Mouse (Mus musculus): ENCODE measurements around the gene Ahnak.
A peak's percentile ranks its signal among the peaks of the same experiment; 100 is the strongest.
"Not testable (repeated sequence)": the region's sequence is repeated elsewhere in the genome, so short reads cannot be mapped to it uniquely, and the experiment has no call there.

Gene Ahnak

DNA sequence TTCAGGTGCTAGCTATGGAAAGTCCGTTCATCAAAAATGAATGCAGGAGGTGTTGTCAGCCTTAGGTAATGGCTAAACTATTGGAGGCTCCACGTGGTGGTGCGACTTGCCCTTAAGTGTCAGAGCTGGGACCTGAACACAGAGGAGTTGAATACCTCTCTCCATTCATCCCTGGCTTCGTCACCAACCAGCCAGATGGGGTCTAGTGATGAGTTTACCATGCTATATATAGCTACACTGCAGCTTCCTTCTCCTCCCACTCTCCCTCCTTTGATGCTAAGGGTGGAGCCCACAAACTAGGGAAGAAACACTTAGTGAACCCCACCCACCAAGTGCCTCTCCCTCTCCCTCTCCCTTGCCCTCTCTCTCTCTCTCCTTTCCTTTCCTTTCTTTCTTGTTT, 55.2 kb downstream of the Ahnak start:
- no peak for DNase-seq

DNA sequence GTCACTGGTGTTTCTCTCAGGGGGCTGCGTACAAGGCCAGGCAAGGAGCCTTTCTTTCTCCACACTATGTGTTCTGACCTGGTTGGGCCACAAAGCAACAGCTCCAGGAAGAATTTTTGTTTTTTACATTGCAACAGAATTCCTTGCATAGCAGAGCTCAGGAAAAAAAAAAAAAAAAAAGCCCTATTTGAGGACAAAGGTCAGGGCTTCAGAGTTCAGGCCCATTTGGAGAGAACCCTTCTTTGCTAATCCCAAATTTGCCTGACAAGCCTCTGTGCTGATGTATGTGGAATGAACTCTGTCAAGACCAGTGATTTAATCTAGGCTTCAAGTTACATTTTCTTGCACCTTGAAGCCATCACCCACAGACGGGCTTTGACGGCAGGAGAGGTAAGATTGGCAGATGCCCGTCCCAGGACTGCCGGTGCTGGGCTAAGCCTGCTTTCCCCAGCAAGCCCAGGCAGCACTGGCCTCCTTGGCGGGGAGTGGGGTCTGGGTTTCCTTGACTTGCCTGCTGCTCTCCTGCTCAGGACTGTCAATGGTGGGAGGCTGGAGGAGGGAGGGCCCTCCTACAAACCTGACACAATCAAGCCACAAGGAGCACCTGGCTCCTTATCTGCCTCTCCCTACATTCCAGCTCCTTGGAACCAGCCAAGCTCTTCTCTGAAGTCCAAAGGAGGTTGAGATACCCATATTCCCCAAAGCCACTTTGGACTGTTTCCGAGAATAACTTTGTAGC, 58.3 kb downstream of the Ahnak start:
- no peak for DNase-seq

DNA sequence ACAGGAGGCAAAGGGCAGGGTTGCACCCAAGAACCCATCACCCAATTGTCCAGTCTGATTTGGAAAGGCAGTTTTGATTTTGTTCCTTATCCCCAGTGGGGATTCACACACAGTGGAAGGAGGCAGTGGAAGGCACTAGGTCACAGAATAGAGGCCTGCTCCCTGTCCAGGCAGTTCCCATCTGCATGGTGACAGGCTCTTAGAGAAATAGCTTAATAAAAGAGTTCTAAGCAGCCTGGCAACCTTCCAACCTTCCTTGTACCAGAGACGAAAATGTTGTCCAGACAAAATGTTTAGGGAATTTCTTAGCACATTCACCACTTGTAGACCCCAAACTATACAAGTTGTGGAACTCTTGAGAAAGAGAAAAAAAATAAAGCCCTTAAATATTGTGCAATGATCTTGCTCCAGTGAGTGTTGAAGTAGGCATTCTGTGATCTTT, 58.9 kb downstream of the Ahnak start:
- DNase-seq: no peak

DNA sequence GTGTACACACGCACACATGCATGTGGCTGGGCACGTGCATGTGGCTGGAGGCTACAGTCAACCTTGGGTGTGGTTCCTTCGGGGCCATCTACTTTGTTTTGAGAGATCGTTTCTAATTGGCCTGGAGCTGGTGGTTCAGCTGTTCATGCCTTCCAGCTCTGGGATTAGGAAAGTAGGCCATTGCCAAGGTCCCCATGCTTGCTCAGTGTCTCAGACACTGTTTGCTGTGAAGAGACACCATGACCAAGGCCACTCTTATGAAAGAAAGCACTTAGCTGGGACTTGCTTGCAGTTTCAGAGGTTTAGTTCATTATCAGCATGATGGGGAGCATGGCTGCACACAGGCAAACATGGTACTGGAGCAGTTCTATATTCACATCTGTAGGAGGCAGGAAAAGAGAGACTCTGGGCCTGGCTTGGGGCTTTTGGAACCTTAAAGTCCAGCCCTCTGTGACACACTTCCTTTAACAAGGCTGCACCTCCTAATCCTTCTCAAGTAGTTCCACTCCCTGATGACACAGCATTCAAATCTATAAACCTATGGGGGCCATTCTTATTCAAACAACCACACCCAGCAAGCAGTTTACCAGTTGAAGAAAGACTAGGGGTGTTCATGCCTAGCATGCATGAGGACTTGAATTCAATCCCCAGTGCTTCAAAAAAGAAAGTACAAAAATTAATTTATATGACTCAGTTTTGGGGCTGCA, 60.0 kb downstream of the Ahnak start:
- no peak for DNase-seq

DNA sequence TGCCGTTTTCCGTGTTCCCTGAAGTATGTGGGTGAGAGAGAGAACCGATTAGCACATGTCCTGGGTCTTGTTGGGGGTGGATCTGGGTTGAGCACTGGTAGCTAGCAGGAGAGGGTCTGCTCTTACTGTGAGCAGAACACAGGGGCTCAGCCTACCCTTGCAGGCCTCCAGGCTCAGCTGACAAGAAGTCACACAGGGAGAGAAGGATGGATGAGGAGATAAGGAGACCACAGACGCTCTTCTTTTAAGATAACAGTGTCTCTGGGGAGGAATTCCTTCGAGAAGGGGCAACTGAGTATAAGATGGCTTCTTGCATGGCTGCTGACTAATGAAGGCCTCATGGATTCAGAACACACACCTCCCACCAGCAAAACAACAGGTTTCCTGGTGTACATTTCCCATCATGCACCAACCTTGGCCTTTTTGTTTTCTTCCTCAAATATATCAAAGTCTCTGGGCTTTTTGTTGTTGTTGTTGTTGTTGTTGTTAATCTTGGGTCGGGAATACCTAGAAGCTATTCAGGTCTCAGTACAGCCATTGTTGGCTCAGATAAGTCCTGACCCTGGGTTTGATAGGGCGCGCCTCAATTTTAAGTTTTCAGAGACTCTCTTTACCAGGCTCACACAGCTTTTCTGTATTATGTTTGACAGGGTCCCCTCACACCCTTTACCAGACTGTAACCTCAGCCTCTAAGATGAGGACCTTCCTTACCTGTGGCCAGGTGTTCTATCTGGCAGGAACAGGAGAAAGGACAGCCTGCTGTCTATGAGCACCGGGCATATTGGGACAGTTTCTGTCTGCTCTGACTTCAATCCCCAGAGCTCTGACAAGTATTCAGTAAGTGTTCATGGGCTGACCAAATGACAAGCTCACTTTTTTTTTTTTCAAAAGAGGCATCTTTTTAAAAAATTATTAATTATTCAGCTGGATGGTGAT, 61.5 kb downstream of the Ahnak start:
- no peak for DNase-seq

DNA sequence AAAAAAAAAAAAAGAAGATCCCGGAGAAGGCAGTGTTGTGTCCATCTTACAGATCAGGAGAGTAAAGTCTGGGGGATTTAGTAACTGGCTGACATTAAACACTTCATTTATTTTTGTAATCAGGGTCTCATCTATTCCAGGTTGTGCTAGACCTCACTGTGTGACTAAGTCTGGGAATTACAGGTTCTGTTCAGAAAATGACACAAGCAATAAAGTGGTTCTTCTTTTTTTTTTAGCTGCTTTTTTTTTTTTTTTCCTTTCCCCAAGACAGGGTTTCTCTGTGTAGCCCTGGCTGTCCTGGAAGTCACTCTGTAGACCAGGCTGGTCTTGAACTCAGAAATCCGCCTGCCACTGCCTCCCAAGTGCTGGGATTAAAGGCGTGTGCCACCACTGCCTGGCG, 62.9 kb downstream of the Ahnak start:
- not testable (repeated sequence) for DNase-seq

DNA sequence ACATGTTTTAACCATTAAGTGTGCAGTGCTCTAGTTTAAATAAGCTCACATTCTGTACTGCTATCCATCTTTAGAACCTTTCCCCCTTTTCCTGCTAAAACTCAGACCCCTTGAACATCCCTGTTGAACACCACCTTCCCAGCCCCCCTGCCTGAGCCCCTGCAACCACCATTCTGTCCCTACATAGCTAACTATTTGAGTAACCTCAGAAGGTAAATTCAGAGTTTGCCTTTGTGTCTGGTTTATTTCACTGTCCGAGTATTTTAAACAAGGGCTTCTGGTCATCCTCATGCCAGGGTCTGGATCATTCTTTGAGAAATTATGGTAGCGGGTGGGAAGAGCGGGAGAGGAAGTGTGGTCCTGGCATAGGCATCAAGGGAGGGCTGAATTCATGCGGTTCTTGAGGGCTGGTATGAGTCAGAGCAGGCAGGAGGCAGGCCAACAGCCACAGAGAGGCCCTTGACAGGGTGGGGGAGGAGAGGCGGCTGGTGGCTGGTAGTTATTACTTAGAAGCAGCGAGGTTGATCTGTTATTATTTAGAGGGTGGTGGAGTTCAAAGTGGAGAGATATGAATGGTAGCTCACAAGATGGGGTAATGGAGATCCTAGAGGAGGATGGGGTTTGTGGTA, 63.8 kb downstream of the Ahnak start:
- DNase-seq: no peak

DNA sequence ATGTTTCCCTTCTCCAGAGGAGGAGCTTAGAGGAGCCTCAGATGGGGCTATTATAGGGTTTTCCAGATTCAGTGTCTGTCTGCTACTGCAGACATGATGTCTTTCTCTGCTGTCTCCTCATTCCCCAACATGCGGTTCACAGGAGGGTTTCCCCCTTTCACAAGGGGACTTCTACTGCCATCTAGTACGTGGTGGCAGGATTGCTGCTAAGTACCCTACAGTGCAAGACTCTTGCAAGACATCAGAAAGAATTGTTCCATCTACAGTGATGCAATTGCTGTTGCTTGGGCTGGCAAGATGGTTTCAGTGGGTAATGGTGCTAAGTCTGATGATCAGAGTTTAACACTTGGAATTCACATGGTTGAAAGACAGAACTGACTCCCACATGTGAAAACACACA, 66.1 kb downstream of the Ahnak start:
- DNase-seq: peak; percentile 20

DNA sequence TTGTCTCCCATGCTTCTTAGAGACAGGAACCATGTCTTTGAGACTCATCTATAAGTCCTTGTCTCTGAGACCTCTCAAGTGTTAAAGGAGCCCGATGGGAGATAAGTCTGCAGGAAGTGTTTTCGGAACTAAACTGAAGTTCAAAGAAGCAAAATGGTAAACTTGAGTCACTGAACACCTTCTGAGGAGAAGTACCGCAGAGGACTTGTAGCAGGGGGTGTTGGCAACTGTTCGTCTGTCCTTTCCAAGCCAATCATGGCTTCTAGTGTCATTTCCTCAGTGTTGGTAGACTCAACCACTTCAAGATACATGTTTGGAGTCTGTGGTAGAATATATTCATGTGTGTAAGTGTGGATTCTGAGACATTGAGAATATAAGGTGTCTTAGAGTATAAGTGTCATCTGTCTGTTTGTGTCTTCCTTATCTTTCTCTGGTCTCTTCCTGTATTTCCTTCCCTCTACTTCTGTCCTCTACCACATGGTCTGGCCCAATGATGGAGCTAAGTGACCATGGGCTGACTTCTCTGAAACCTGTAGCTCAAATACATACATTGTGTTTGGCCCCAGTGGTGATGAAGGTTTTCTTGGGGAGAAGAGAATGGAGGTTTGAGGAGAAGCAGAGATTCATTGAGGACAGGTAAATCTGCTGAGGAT, 66.7 kb downstream of the Ahnak start:
- DNase-seq: no peak

DNA sequence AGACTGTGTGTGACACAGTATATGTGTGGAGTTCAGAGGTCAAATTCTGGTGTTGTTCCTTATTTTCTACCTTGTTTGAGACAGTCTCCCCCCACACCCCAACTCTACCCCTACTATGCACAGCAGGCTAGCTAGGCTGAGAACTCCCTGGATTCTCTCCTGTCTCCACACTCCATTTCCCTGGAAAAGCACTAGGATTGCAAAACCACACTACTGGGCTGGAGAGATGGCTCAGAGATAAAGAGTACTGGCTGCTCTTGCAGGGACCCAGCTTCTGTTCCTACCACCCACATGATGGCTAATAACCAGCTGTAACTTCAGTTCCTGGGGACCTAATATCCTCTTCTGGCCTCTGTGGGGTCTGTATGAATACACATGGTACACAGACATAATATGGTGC, 68.6 kb downstream of the Ahnak start:
- DNase-seq: no peak

DNA sequence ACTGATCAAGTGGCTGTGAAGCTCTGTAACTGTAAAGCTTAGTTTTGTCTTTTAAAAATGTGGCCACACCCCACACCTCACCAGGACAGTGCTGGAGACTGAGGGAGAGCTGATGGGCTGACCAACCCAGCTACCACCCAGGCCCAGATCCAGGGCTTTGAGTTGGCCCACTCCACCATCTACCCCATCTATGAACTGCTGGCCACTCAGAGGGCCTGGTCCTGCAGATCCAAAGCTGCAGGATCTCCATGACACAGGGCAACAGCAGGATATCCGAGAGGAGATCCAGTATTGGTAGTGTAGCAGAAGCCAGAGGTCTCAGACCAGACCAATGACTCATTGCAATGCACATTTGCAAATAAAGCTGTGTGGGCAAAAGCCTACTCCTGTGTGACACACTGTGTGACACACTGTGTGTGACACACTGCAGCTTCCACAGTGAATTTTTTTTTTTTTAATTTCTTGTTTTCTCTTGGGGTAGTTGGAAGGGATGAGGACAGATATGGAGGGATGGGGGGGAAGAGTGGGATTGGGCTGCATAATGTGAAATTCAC, 69.3 kb downstream of the Ahnak start:
- no peak for DNase-seq

DNA sequence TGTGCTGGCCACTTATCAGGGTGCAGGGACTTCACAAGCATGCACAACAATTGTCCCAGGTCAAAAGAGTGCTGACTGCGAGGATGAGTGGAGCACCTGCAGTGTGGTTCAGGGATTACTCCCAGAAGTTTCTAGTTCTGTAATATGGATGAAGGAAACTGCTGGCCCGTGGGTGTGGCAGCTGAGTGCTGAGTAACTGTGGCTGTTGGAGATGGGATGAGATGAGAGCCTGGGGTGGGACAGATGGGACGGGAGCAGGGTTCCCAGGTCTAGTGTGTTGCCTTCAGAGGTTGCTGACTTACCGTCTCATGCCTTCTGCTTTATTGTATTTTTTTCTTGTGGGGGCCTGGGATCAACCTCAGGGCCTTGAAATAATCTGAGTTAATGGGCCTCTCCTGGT, 69.9 kb downstream of the Ahnak start:
- DNase-seq: no peak

DNA sequence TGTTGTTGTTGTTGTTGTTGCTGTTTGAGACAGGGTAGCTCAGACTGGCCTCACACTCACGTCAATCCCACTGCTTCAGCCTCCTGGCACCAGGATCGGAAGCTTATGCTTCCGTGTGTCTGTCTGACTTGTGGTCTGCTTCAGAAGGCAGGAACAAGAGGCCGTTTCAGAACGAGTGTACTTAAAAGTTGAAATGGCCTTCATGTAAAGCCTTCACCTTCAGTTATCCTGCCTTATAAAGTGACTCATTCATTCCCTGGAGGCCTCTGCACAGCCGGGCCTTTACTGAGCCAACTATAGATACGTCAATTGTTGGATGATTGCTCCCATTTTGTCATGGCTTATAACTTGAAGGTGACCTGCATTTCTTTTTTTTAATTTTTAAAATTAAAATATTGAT, 70.3 kb downstream of the Ahnak start:
- no peak for DNase-seq

DNA sequence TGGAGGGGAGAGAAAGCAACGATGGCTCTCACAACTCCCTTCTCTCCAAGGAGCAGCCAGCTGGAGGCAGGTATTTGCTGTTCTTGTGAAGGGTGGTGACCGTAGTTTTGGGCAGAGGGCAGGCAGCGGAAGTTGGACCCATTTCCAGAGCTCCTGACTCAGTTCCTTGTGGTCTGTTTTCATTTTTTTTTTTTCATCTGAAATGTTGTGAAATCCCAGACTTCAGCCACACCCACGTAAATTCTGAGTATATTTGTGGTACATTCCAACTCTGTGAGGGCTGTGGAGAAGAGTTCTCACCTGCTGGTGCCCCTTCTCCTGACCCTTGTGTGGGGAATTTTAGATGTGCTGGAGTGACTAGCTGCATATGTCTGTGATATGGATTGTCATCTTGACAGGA, 71.0 kb downstream of the Ahnak start:
- DNase-seq: no peak

DNA sequence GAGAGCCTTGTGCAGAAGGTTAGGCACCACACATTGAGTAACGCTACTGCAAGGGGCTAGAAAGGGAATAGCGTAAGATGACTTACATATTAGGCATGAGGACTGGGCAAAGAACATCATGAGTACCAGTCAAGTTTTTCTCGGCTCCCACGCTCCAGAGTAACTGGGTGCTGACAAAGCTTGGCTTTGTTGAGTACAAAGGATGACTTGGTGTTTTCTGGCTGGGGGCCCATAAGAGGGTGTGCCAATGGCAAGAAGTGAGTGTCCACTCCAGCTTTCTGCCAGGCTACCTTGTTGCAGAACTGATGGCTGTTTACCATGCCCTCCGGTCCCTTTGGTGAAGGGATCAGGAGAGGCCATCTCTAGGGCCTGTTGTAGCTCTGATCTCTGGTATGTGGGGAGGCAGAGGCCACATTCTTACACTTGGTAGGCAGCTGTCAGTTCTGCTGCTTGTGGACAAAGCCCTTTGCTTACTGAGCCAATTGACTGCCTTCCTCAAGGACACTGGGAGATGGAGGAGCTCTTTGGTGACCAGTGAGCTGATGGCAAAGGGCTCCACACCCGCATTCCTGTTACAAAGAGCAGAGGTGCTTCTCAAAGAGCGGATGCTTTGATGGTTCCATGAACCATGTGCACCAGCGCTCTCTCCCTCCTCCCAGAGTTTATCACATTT, 72.3 kb downstream of the Ahnak start:
- DNase-seq: peak; percentile 26

DNA sequence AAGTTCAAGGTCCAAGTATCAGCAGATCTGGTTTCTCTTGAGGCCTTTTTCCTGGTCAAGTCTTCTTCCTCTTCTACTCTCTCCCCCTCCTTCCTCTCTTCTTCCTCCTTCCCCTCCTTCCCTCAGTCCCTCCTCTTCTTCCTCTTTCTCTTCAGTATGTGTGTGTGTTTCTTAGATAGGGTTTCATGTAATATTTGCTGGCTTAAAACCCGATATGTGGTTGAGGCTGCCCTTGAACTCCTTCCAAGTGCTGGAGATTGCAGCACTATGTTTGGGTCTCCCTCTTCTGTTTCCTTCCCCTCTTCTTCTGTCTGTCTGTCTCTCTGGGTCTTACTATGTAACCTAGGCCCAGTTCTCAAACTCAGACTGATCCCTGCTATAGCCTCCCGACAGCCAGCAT, 73.7 kb downstream of the Ahnak start:
- no peak for DNase-seq

DNA sequence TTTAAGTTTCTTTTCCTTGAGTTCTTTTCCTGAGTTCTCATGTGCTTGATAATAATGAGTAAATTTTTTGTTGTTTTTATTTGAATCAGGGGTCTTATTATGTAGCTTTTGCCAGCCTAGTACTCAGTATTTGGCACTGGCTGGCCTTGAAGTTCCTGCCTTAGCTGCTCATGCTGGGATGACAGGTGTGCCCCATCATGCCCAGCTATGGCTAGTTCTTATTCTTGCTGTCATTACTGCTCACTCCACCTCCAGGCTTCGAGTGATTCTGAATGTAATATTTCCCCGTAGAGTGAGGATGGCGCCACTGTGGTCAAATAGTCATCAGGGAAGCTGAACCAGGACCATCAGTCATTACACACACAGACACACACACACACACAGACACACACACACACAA, 74.7 kb downstream of the Ahnak start:
- DNase-seq: no peak

DNA sequence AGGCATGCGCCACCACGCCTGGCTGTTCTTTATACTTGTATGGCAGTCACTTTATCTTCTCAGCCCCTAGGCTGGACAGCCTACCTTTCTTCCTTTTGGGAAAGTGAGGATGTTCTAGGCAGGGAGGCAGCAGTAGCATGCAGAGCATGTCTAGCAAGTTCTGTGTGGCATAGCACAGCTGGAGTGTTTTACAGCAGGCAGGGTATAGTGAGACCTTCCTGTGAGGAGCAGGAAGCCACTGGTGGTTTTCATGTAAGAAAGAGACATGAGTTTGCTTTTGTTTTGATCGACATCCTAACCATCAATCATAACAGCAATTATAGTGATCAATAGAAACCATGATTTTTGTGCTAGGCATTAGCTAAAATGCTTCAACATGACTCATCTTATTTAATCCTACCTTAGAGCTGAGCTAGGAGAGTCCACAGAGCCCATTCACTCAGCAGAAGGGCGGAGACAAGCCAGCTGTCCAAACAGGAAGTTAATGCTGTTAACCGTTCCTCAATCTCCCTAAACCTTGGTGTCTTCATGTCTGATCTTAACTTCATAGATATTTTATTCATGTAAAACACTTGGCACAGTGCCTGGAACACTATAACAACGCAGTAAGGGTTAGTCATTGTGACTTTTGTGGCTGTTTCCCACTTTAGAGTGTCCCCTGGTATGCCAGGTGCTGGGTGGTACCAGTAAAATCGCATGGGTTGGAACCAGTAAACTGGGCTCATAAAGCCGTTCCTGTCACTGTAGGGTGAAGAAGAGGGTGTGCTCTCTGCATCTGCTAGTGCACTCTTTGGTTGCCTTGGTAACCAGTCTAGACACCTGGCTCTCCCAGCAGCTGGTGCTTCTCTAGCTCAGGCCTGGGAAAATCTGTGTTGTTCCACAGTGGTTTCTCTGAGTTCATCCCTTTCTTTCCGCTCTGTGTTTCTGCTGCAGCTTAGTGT, 76.8 kb downstream of the Ahnak start:
- DNase-seq: no peak

DNA sequence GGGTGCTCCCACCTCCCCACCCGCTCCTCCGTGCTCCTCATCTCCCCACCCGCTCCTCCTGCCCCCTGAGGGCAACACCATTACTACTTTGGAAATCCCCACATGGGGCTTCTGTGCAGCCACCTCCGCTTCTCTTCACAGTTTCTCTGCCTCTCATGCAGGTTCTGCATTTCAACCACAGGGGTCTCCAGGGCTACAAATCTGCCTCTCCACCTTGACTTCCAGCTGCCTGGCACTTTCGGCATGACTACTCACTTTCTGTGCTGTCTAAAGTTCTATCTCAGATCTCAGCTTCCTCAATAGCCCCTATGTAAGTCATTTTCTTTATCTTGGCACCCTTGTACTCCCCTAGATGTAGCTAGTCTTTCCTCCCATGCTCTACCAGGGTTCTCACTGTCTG, 78.2 kb downstream of the Ahnak start:
- no peak for DNase-seq

DNA sequence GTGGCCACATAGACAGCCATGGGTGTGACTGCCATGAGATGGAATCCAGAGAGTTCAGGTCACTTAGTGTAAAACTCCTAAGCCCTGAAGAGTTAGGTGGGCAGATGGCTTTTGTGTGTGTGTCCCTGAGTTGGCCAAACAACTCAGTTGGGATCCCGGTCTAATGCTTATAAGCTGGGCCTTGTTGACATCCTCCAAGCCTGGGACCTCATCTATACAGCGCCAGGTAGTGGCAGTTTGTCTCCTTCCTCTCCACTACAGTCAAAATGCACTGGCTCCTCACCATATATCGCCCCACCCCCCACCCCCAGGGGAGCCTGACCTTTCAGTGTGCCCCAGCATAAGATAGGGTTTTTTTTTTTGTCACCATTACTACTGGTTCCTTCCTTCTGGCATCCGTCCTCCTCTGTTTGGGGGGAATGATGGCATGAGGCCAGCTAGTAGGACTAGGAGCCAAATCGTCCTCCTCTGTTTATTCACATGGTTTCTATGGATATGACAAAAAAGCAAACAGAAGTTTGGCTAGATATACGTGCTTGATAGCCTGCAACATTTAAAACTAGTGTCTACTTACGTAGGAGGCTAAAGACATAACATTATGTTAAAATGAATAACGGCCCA, 80.7 kb downstream of the Ahnak start:
- no peak for DNase-seq
